Mouse (Mus musculus): ENCODE data around the gene Tsc22d4.
A peak's percentile ranks its signal among the peaks of the same experiment; 100 is the strongest.

Gene Tsc22d4

DNA sequence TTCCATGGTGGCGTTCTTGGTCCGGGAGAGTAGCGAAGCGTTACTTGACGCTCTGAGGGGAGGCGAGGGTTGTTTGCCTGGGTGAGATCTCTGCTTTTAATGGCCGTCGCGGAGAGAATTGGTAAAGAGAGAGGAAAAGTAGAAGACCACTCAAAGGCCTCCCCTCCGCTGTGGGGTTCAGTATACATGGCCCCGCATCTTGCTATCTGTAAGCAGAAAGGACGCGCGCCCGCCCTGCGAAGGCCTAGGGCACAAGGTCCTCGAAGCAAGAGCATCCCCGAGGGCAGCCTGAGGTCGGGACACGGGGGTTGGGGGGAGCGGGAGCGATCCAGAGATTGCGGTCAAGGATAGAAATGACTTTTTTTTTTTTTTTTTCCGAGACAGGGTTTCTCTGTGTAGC is 42.6 kb downstream of the Tsc22d4 start:
- peak; percentile 35 to 77 for DNase-seq (ENCODE audit: low spot score in 2 of 2)

DNA sequence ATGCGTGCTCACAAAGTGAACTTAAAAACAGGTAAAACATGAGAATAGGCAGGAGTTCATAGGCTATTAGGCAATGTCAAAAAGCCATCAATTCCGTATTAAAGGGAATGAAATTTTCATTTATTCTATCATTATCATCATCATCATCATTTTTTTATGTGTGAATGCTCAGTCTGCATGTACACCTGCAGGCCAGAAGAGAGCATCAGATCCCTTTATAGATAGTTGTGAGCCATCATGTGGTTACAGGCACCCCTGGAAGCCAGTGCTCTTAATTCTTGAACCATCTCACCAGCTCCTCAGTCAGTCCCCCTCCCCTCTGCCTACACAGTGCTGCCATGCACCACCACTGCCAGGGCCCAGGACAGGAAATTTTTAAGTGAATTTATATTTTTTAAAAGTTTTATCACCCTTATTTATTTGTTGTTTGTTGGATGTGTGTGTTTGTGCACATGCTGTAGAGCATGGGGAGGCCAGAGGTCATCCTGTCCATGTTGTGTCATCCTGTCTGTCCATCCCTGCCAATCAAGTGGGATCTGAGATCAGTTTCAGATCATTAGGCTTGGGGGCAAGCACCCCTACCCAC is 43.5 kb downstream of the Tsc22d4 start:
- DNase-seq (ENCODE audit: low spot score in 2 of 2) = no peak

GRCm38 (mm10) chr5:137791553-137791952 is 46.0 kb downstream of the Tsc22d4 start:
- no peak for DNase-seq (ENCODE audit: low spot score in 2 of 2)

DNA sequence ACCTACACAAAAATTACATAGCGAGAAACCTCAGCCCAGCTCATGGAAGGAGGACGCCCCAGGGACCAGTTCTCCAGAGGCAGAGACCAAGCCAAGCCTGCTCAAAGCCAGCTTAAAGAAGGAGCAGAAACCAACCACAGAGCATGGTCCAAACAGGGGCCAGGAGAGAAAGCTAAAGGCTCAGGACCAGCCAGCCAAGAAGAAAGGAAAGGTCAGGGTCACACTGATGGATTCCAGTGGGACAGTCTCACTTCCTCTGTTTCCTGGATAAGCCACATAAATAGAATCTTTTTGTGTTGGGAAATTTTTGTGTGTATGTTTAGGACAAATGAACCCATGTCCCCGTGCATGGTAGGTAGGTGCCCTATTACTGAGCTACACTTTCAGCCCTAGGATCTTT is 51.1 kb downstream of the Tsc22d4 start:
- DNase-seq (ENCODE audit: low spot score in 2 of 2) = no peak

DNA sequence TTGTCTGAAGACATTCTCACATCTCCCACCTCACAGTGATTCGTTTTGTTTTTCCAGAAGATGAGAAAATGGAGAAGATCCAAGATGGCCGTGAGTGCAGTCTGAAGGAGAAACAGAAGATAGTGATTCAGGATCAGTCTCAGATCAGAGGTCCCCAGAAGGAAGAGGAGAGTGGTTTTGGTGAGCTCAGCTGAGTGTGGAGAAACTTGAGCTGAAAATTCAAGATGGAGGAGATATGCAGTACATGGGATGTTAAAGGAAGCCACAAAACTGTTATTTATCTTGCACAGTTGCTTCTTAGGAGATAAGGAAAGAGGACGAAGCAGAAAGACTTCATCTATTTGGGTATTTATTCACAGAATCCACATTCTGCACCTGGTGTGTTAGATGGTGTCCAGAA is 55.4 kb downstream of the Tsc22d4 start:
- no peak for DNase-seq (ENCODE audit: low spot score in 2 of 2)

DNA sequence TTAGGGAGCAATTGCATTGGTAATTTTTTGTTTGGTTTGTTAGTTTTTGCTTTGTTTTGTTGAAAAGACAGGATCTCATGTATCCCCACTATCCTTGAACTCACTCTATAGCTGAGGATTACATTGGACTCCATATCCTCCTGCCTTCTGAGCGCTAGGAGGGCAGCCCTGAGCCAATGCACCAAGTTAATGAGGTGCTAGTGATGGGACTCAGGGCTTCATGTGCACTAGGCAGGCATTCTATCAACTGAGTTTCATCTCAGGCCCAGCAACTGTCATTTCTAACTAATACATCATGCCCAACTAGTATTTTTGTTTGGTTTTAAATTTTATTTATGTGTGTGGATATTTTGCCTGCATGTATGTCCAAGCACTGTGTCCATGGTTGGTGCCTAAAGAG is 60.6 kb downstream of the Tsc22d4 start:
- DNase-seq (ENCODE audit: low spot score in 2 of 2) = no peak

- no peak for DNase-seq (ENCODE audit: low spot score in 2 of 2)
Observed at GRCm38 (mm10) chr5:137808316-137808715, 62.8 kb downstream of the Tsc22d4 start.

GRCm38 (mm10) chr5:137817466-137818222 is 72.1 kb downstream of the Tsc22d4 start:
- DNase-seq (ENCODE audit: low spot score in 2 of 2) = no peak
